Mouse (Mus musculus): ENCODE measurements around the gene Hnrnpdl.

Gene Hnrnpdl

GRCm38 (mm10) chr5:100047143-100047640, 7.7 kb upstream of the Hnrnpdl start:
- DNase-seq (ENCODE audit: low spot score): no peak

GRCm38 (mm10) chr5:100046096-100046495, 6.6 kb upstream of the Hnrnpdl start:
- DNase-seq (ENCODE audit: low spot score): no peak

- DNase-seq (ENCODE audit: low spot score): no peak
These were observed 5.2 kb upstream of the Hnrnpdl start for GRCm38 (mm10) chr5:100044621-100045020.

- DNase-seq (ENCODE audit: low spot score): no peak
These were observed 4.6 kb upstream of the Hnrnpdl start for GRCm38 (mm10) chr5:100044030-100044429.

GRCm38 (mm10) chr5:100043361-100043760, 3.9 kb upstream of the Hnrnpdl start:
- no peak for DNase-seq (ENCODE audit: low spot score)

- DNase-seq (ENCODE audit: low spot score): no peak
These were observed 3.0 kb upstream of the Hnrnpdl start for GRCm38 (mm10) chr5:100042467-100042866.

- DNase-seq (ENCODE audit: low spot score): no peak
These were observed 1.8 kb upstream of the Hnrnpdl start for GRCm38 (mm10) chr5:100041272-100041671.

- DNase-seq (ENCODE audit: low spot score): peak; percentile 33
These were observed 869 bp upstream of the Hnrnpdl start for GRCm38 (mm10) chr5:100040281-100040784.

- DNase-seq (ENCODE audit: low spot score): peak; percentile 91
These were observed 506 bp downstream of the Hnrnpdl start for GRCm38 (mm10) chr5:100038714-100039601.

- DNase-seq (ENCODE audit: low spot score): peak; percentile 83
These were observed 1.3 kb downstream of the Hnrnpdl start for GRCm38 (mm10) chr5:100037965-100038713.

GRCm38 (mm10) chr5:100036681-100037080, 2.8 kb downstream of the Hnrnpdl start:
- no peak for DNase-seq (ENCODE audit: low spot score)

GRCm38 (mm10) chr5:100035950-100036349, 3.5 kb downstream of the Hnrnpdl start:
- DNase-seq (ENCODE audit: low spot score): no peak

GRCm38 (mm10) chr5:100032646-100033045, 6.8 kb downstream of the Hnrnpdl start:
- DNase-seq (ENCODE audit: low spot score): no peak

GRCm38 (mm10) chr5:100032107-100032506, 7.4 kb downstream of the Hnrnpdl start:
- DNase-seq (ENCODE audit: low spot score): no peak

GRCm38 (mm10) chr5:100030069-100030468, 9.4 kb downstream of the Hnrnpdl start:
- DNase-seq (ENCODE audit: low spot score): no peak

- no peak for DNase-seq (ENCODE audit: low spot score)
These were observed 14.6 kb downstream of the Hnrnpdl start for GRCm38 (mm10) chr5:100024868-100025267.

GRCm38 (mm10) chr5:100024403-100024802, 15.1 kb downstream of the Hnrnpdl start:
- no peak for DNase-seq (ENCODE audit: low spot score)

- DNase-seq (ENCODE audit: low spot score): no peak
These were observed 19.4 kb downstream of the Hnrnpdl start for GRCm38 (mm10) chr5:100020089-100020488.

- DNase-seq (ENCODE audit: low spot score): no peak
These were observed 26.9 kb downstream of the Hnrnpdl start for GRCm38 (mm10) chr5:100012599-100012998.

- no peak for DNase-seq (ENCODE audit: low spot score)
These were observed 31.0 kb downstream of the Hnrnpdl start for GRCm38 (mm10) chr5:100008485-100008884.

GRCm38 (mm10) chr5:100007040-100007375, 32.5 kb downstream of the Hnrnpdl start:
- DNase-seq (ENCODE audit: low spot score): peak; percentile 30

GRCm38 (mm10) chr5:100006324-100007039, 33.0 kb downstream of the Hnrnpdl start:
- DNase-seq (ENCODE audit: low spot score): peak; percentile 23

Measured in c-Kit-positive CD71-positive TER-119-positive erythroid progenitor cells, embryonic 14.5 days (primary cell).